Mouse (Mus musculus) CH12.LX (cell line): Measurements from ENCODE around the gene Hcls1. TPM values are rescaled to one million over a fixed set of nuclear protein-coding genes. Genes with fewer than 3 reads are reported as not detected.

Experiments used
- DNase-seq: peaks from one replicate; pipeline ENCODE4 v3.0.0-alpha.2; 2013; ENCODE audit errors: extremely low read depth
- H3K27ac ChIP-seq: 2 replicates; pipeline ENCODE4 v1.5.1; 2012; ENCODE audit warnings: low read depth, mild to moderate bottlenecking, control low read depth, moderate library complexity; ENCODE audit not compliant: insufficient read depth
- H3K27me3 ChIP-seq: replicated peaks from 2 replicates; pipeline ENCODE3; 2012; ENCODE audit warnings: inconsistent platforms
- H3K36me3 ChIP-seq, 2 experiments: replicated peaks in 1 of 2; 2 replicates each; pipeline versions ENCODE3 to v1.6.1; 2012; ENCODE audit warnings: inconsistent platforms in 1 of 2, low read length in 1 of 2, mild to moderate bottlenecking in 1 of 2, mixed read lengths in 1 of 2, moderate library complexity in 1 of 2; ENCODE audit not compliant: control insufficient read depth in 1 of 2, insufficient read depth in 1 of 2
- H3K4me1 ChIP-seq, 2 experiments: 2 replicates each; pipeline ENCODE4 v1.6.1; 2012; ENCODE audit warnings: inconsistent platforms in 1 of 2, moderate library complexity in 1 of 2; ENCODE audit not compliant: insufficient read depth in 2 of 2, control insufficient read depth in 1 of 2
- H3K4me2 ChIP-seq: 2 replicates; pipeline ENCODE4 v1.6.1; 2012; ENCODE audit warnings: low read depth, mild to moderate bottlenecking, control low read depth; ENCODE audit not compliant: poor library complexity, insufficient read depth, severe bottlenecking
- H3K4me3 ChIP-seq, 3 experiments: fragments of 150-350 bp in 1 of 3; sonication (generic) in 1 of 3; replicated peaks in 1 of 3; 2 replicates each; pipeline versions ENCODE3 to v1.5.1; 2011 to 2012; ENCODE audit warnings: low read depth in 2 of 3, low read length in 2 of 3, mild to moderate bottlenecking in 2 of 3, moderate library complexity in 2 of 3, control low read depth in 1 of 3, improper control_type of control experiment in 1 of 3, inconsistent platforms in 1 of 3, mixed read lengths in 1 of 3; ENCODE audit not compliant: poor library complexity in 1 of 3
- H3K79me2 ChIP-seq: replicated peaks from 2 replicates; pipeline ENCODE4 v1.6.1; 2012; ENCODE audit warnings: mild to moderate bottlenecking, moderate library complexity; ENCODE audit not compliant: control insufficient read depth, poor library complexity, insufficient read depth, severe bottlenecking; ENCODE audit errors: extremely low read depth
- H3K9ac ChIP-seq: 2 replicates; pipeline ENCODE4 v1.6.1; 2012; ENCODE audit warnings: low read depth, mild to moderate bottlenecking, control low read depth, moderate library complexity; ENCODE audit not compliant: insufficient read depth
- H3K9me3 ChIP-seq: replicated peaks from 2 replicates; pipeline ENCODE3; 2012; ENCODE audit warnings: low read length, inconsistent platforms, mixed read lengths
- BHLHE40 ChIP-seq: IDR thresholded peaks from 2 replicates; pipeline ENCODE4 v1.6.1; 2011; ENCODE audit warnings: mild to moderate bottlenecking, low read depth, low read length, improper control_type of control experiment
- CHD1 ChIP-seq: IDR thresholded peaks from 2 replicates; pipeline ENCODE4 v1.6.1; 2012; ENCODE audit warnings: low read depth, low read length, improper control_type of control experiment, inconsistent platforms
- CHD2 ChIP-seq: IDR thresholded peaks from 2 replicates; pipeline ENCODE4 v1.6.1; 2011; ENCODE audit warnings: low read length, improper control_type of control experiment
- CTCF ChIP-seq, 2 experiments: IDR thresholded peaks in 1 of 2; conservative IDR thresholded peaks in 1 of 2; 2 replicates each; pipeline ENCODE4 v1.5.1; 2011 to 2012; ENCODE audit warnings: low read depth in 2 of 2, low read length in 2 of 2, improper control_type of control experiment in 1 of 2, inconsistent platforms in 1 of 2, mild to moderate bottlenecking in 1 of 2, moderate library complexity in 1 of 2
- E2F4 ChIP-seq: IDR thresholded peaks from 2 replicates; pipeline ENCODE4 v1.6.1; 2011; ENCODE audit warnings: low read depth, low read length, improper control_type of control experiment; ENCODE audit not compliant: insufficient replicate concordance
- ELF1 ChIP-seq: IDR thresholded peaks from 2 replicates; pipeline ENCODE4 v1.6.1; 2014; ENCODE audit warnings: low read depth, mild to moderate bottlenecking, inconsistent platforms, low read length, improper control_type of control experiment
- EP300 ChIP-seq: IDR thresholded peaks from 2 replicates; pipeline ENCODE4 v1.6.1; 2011; ENCODE audit warnings: low read length, improper control_type of control experiment
- ETS1 ChIP-seq: conservative IDR thresholded peaks from 2 replicates; pipeline ENCODE4 v1.6.1; 2012; ENCODE audit warnings: low read depth, mild to moderate bottlenecking, inconsistent platforms, low read length, improper control_type of control experiment, moderate library complexity
- GABPA ChIP-seq: IDR thresholded peaks from 2 replicates; pipeline ENCODE4 v1.6.1; 2012; ENCODE audit warnings: low read depth, low read length, improper control_type of control experiment, inconsistent platforms; ENCODE audit not compliant: insufficient replicate concordance
- HCFC1 ChIP-seq: IDR thresholded peaks from 2 replicates; pipeline ENCODE4 v1.6.1; 2012; ENCODE audit warnings: low read depth, mild to moderate bottlenecking, inconsistent platforms, low read length, improper control_type of control experiment
- IRF4 ChIP-seq: IDR thresholded peaks from 2 replicates; pipeline ENCODE4 v1.6.1; 2014; ENCODE audit warnings: low read depth, mild to moderate bottlenecking, inconsistent platforms, low read length, improper control_type of control experiment
- JUN ChIP-seq: IDR thresholded peaks from 2 replicates; pipeline ENCODE4 v1.6.1; 2011; ENCODE audit warnings: low read depth, mild to moderate bottlenecking, low read length, improper control_type of control experiment, moderate library complexity; ENCODE audit not compliant: insufficient read depth
- JUND ChIP-seq: conservative IDR thresholded peaks from 2 replicates; pipeline ENCODE4 v1.6.1; 2011; ENCODE audit warnings: low read depth, low read length, improper control_type of control experiment
- KAT2A ChIP-seq: IDR thresholded peaks from 2 replicates; pipeline ENCODE4 v1.6.1; 2012; ENCODE audit warnings: low read length, improper control_type of control experiment, inconsistent platforms; ENCODE audit not compliant: insufficient replicate concordance
- MAFK ChIP-seq: IDR thresholded peaks from 2 replicates; pipeline ENCODE4 v1.6.1; 2011; ENCODE audit warnings: low read length, improper control_type of control experiment; ENCODE audit not compliant: insufficient replicate concordance
- MAX ChIP-seq: IDR thresholded peaks from 2 replicates; pipeline ENCODE4 v1.6.1; 2011; ENCODE audit warnings: low read length, improper control_type of control experiment
- MAZ ChIP-seq: IDR thresholded peaks from 2 replicates; pipeline ENCODE4 v1.6.1; 2012; ENCODE audit warnings: low read depth, mild to moderate bottlenecking, inconsistent platforms, low read length, improper control_type of control experiment, moderate library complexity
- MEF2A ChIP-seq: IDR thresholded peaks from 2 replicates; pipeline ENCODE4 v1.6.1; 2014; ENCODE audit warnings: low read depth, mild to moderate bottlenecking, inconsistent platforms, low read length, improper control_type of control experiment, borderline replicate concordance
- MXI1 ChIP-seq: IDR thresholded peaks from 2 replicates; pipeline ENCODE4 v1.6.1; 2011; ENCODE audit warnings: mild to moderate bottlenecking, low read depth, low read length, improper control_type of control experiment
- MYC ChIP-seq: IDR thresholded peaks from 2 replicates; pipeline ENCODE4 v1.6.1; 2011; ENCODE audit warnings: low read depth, mild to moderate bottlenecking, improper control_type of control experiment, low read length
- NELFE ChIP-seq: IDR thresholded peaks from 2 replicates; pipeline ENCODE4 v1.6.1; 2011; ENCODE audit warnings: low read depth, low read length, improper control_type of control experiment
- NRF1 ChIP-seq: IDR thresholded peaks from 2 replicates; pipeline ENCODE4 v1.6.1; 2014; ENCODE audit warnings: low read depth, mild to moderate bottlenecking, inconsistent platforms, low read length, improper control_type of control experiment, moderate library complexity
- PAX5 ChIP-seq: IDR thresholded peaks from 2 replicates; pipeline ENCODE4 v1.6.1; 2012; ENCODE audit warnings: low read length, inconsistent platforms, mixed read lengths
- POLR2A ChIP-seq: IDR thresholded peaks from 2 replicates; pipeline ENCODE4 v1.6.1; 2011; ENCODE audit warnings: low read depth, mild to moderate bottlenecking, improper control_type of control experiment, low read length
- POLR2AphosphoS2 ChIP-seq: IDR thresholded peaks from 2 replicates; pipeline ENCODE4 v1.6.1; 2011; ENCODE audit warnings: low read depth, low read length, improper control_type of control experiment
- RAD21 ChIP-seq: IDR thresholded peaks from 2 replicates; pipeline ENCODE4 v1.6.1; 2011; ENCODE audit warnings: low read depth, mild to moderate bottlenecking, low read length, improper control_type of control experiment, moderate library complexity
- RCOR1 ChIP-seq: conservative IDR thresholded peaks from 2 replicates; pipeline ENCODE4 v1.6.1; 2012; ENCODE audit warnings: low read depth, mild to moderate bottlenecking, inconsistent platforms, low read length, improper control_type of control experiment
- SIN3A ChIP-seq: IDR thresholded peaks from 2 replicates; pipeline ENCODE4 v1.6.1; 2012; ENCODE audit warnings: low read length, improper control_type of control experiment, inconsistent platforms
- SMC3 ChIP-seq: IDR thresholded peaks from 2 replicates; pipeline ENCODE4 v1.6.1; 2011; ENCODE audit warnings: low read depth, low read length, improper control_type of control experiment
- TBP ChIP-seq: conservative IDR thresholded peaks from 2 replicates; pipeline ENCODE4 v1.6.1; 2011; ENCODE audit warnings: low read depth, low read length, improper control_type of control experiment
- TCF12 ChIP-seq: IDR thresholded peaks from 2 replicates; pipeline ENCODE4 v1.6.1; 2014; ENCODE audit warnings: low read depth, mild to moderate bottlenecking, inconsistent platforms, low read length, improper control_type of control experiment
- UBTF ChIP-seq: IDR thresholded peaks from 2 replicates; pipeline ENCODE4 v1.6.1; 2012; ENCODE audit warnings: low read depth, mild to moderate bottlenecking, inconsistent platforms, low read length, improper control_type of control experiment, moderate library complexity
- USF1 ChIP-seq: IDR thresholded peaks from 2 replicates; pipeline ENCODE4 v1.6.1; 2014; ENCODE audit warnings: low read depth, mild to moderate bottlenecking, inconsistent platforms, low read length, improper control_type of control experiment
- USF2 ChIP-seq: conservative IDR thresholded peaks from 2 replicates; pipeline ENCODE4 v1.6.1; 2011; ENCODE audit warnings: low read depth, low read length, improper control_type of control experiment
- ZC3H11A ChIP-seq: IDR thresholded peaks from 2 replicates; pipeline ENCODE4 v1.6.1; 2012; ENCODE audit warnings: low read depth, mild to moderate bottlenecking, inconsistent platforms, low read length, improper control_type of control experiment
- ZKSCAN1 ChIP-seq: IDR thresholded peaks from 2 replicates; pipeline ENCODE4 v1.6.1; 2012; ENCODE audit warnings: low read depth, inconsistent platforms, low read length, improper control_type of control experiment, borderline replicate concordance
- ZMIZ1 ChIP-seq: IDR thresholded peaks from 2 replicates; pipeline ENCODE4 v1.6.1; 2012; ENCODE audit warnings: low read depth, mild to moderate bottlenecking, inconsistent platforms, low read length, improper control_type of control experiment
- ZNF384 ChIP-seq: IDR thresholded peaks from 2 replicates; pipeline ENCODE4 v1.6.1; 2012; ENCODE audit warnings: low read depth, low read length, improper control_type of control experiment, inconsistent platforms
- dilution Hi-C: fragments of 300-500 bp; cut with MboI; formaldehyde crosslinking; loops from 2 replicates; pipeline ENCODE4 v1.14.3; 2020; ENCODE audit warnings: low sequenced_read_pairs; ENCODE audit not compliant: extremely low pct_unique_long_range_greater_than_20kb, extremely low pct_ligation_motif_present
- in situ Hi-C: fragments of 300-500 bp; cut with MboI; formaldehyde crosslinking; loops from 3 replicates; pipeline ENCODE4 v1.14.3; 2019; ENCODE audit warnings: low sequenced_read_pairs, low pct_ligation_motif_present, low pct_unique_long_range_greater_than_20kb, mixed read lengths
- polyA plus RNA-seq: library from polyadenylated mRNA; unstranded; fragments of >175 nt; gene quantifications from 2 replicates; pipeline ENCODE4 v1.2.1, GENCODE M21; 2012; ENCODE audit warnings: low read depth; ENCODE audit not compliant: insufficient read length
- total RNA-seq, 2 experiments: library from RNA; depleted of rRNA; stranded (reverse); fragments of 300-350 nt in 1 of 2; fragments of >200 nt in 1 of 2; gene quantifications; 2 replicates each; pipeline ENCODE4 v1.2.3; 2012 to 2014

The Hcls1 gene
- total RNA-seq (2012; rRNA removed) (302 and 332 TPM in 2 replicates), total RNA-seq (2014; rRNA removed) (206 and 222 TPM in 2 replicates), polyA plus RNA-seq (537 and 750 TPM in 2 replicates)

DNA sequence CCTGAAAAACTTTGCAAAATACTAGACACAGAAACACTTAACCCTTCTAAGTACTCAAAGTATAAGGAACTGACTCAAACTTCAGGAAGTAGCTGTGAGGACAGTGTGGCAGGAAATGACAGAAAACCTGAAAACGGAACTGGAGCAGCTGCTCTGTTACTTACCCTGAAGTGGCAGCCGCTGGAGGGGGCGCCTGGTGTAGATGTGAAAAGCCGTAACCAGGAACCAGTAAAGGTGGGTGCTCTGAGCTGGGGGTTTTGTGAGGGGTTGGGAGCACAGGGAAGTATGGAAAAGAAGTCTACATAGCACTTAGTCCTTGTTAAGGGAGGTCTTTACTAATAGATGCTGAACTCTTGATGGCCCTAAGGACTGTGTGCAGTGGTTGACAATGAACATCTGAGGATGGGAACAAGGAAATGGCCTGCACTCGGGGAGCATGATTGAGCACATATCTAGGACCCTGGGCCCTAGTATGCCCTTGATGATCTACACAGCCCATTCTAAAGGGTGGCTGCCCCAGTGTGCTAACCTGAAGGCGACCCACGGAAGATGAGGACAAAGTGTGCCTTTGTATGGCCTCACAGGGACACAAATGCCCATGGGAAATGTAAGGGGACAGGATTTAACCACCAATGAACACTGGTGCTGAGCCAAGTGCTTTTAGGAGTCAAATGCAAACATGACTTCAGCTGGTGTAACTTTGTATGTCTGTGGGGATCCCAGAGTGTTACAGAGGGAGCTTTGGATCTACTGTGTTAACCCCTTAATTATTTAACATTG lies at the start of gene Hcls1:
Hcls1 (plus strand) TSS at position 143 of the 780 bp plus-strand sequence.
- H3K36me3 ChIP-seq: peaks cover 52 to 68% of the 10 kb centered on the region in 2 experiments
- peak within 1 kb of the TSS; percentile 93 for H3K27ac ChIP-seq
- no peaks in the 10 kb centered on the region for H3K9me3 ChIP-seq
- H3K4me2 ChIP-seq: peak within 1 kb of the TSS; percentile 87
- DNase-seq: peak; percentile 93
- peaks cover 44% of the 10 kb centered on the region for H3K79me2 ChIP-seq
- dilution Hi-C loops: no loop called here
- H3K4me1 ChIP-seq: peaks cover 28 to 82% of the 10 kb centered on the region in 2 experiments
- in situ Hi-C loops: no loop called here
- H3K4me3 ChIP-seq: peak within 1 kb of the TSS; percentile 70 to 89 (median 87)
- H3K9ac ChIP-seq: peak within 1 kb of the TSS; percentile 94
- H3K27me3 ChIP-seq: no peaks in the 10 kb centered on the region
- TF ChIP-seq MAX (peak; percentile 54; the same call in 1 of the 2 replicates), POLR2AphosphoS2 (no peak), BHLHE40 (peak; percentile 42), UBTF (no peak), TBP (peak; percentile 94), TCF12 (peak; percentile 93), CHD2 (no peak; the same call in 1 of the 2 replicates), CTCF (conservative IDR thresholded peaks at IDR 0.05 in 1 of 2, IDR thresholded peaks at IDR 0.05 in 1 of 2; ENCODE audit: low read depth in 2 of 2, low read length in 2 of 2) (peak in 1 of 2 experiments; percentile 55; a peak in 2 of 4 replicates), SMC3 (peak; percentile 46), MAZ (peak; percentile 91), ZKSCAN1 (no peak), KAT2A (0 out of 2 replicates have a peak, but pooled peaks have one; percentile 52), USF1 (no peak), ZNF384 (no peak), PAX5 (no peak), GABPA (no peak), ETS1 (peak; percentile 89), NRF1 (no peak), ELF1 (peak; percentile 95), MAFK (no peak), JUND (no peak), CHD1 (0 out of 2 replicates have a peak, but pooled peaks have one; percentile 80), MXI1 (peak; percentile 60), EP300 (peak; percentile 86), HCFC1 (peak; percentile 74), E2F4 (no peak), NELFE (peak; percentile 85), RAD21 (peak; percentile 49), ZMIZ1 (peak; percentile 63; the same call in 1 of the 2 replicates), MEF2A (peak; percentile 81), ZC3H11A (no peak), USF2 (no peak), IRF4 (peak; percentile 92), RCOR1 (no peak), SIN3A (peak; percentile 93), POLR2A (peak; percentile 90), MYC (peak; percentile 74; the same call in 1 of the 2 replicates), JUN (no peak)
